Mouse (Mus musculus): ENCODE measurements around the gene Zmym6.
"Not testable (repeated sequence)": the region's sequence is repeated elsewhere in the genome, so short reads cannot be mapped to it uniquely, and the experiment has no call there.

Gene Zmym6

GRCm38 (mm10) chr4:127076875-127077548 lies at the start of gene Zmym6:
Zmym6 (plus strand) TSS chr4:127077383.
- DNase-seq (ENCODE audit: low spot score), result peak; percentile 96

GRCm38 (mm10) chr4:127037158-127037557 lies 40.0 kb upstream of the Zmym6 start:
- peak; percentile 64 for DNase-seq (ENCODE audit: low spot score)

GRCm38 (mm10) chr4:127037908-127038827 lies 39.0 kb upstream of the Zmym6 start:
- DNase-seq (ENCODE audit: low spot score), result no peak

GRCm38 (mm10) chr4:127038828-127039349 lies 38.3 kb upstream of the Zmym6 start:
- DNase-seq (ENCODE audit: low spot score), result no peak

GRCm38 (mm10) chr4:127039871-127040483 lies 37.2 kb upstream of the Zmym6 start:
- no peak for DNase-seq (ENCODE audit: low spot score)

- DNase-seq (ENCODE audit: low spot score), result no peak
Measured at GRCm38 (mm10) chr4:127043540-127043939, 33.6 kb upstream of the Zmym6 start.

GRCm38 (mm10) chr4:127051121-127051520 lies 26.1 kb upstream of the Zmym6 start:
- DNase-seq (ENCODE audit: low spot score), result no peak

- no peak for DNase-seq (ENCODE audit: low spot score)
Measured at GRCm38 (mm10) chr4:127053071-127053470, 24.1 kb upstream of the Zmym6 start.

- no peak for DNase-seq (ENCODE audit: low spot score)
Measured at GRCm38 (mm10) chr4:127054522-127055198, 22.5 kb upstream of the Zmym6 start.

GRCm38 (mm10) chr4:127060585-127061290 lies 16.4 kb upstream of the Zmym6 start, which contains the start of gene Zmym1:
Zmym1 (minus strand) TSS chr4:127061152.
- DNase-seq (ENCODE audit: low spot score), result peak; percentile 89

GRCm38 (mm10) chr4:127064051-127064450 lies 13.1 kb upstream of the Zmym6 start:
- no peak for DNase-seq (ENCODE audit: low spot score)

GRCm38 (mm10) chr4:127074915-127075314 lies 2.3 kb upstream of the Zmym6 start:
- no peak for DNase-seq (ENCODE audit: low spot score)

GRCm38 (mm10) chr4:127080806-127081205 lies 3.6 kb downstream of the Zmym6 start:
- no peak for DNase-seq (ENCODE audit: low spot score)

- no peak for DNase-seq (ENCODE audit: low spot score)
Measured at GRCm38 (mm10) chr4:127083131-127083530, 5.9 kb downstream of the Zmym6 start.

GRCm38 (mm10) chr4:127085761-127086160 lies 8.6 kb downstream of the Zmym6 start:
- no peak for DNase-seq (ENCODE audit: low spot score)

GRCm38 (mm10) chr4:127091188-127091587 lies 14.0 kb downstream of the Zmym6 start:
- DNase-seq (ENCODE audit: low spot score), result no peak

GRCm38 (mm10) chr4:127095090-127095489 lies 17.9 kb downstream of the Zmym6 start:
- DNase-seq (ENCODE audit: low spot score), result no peak

GRCm38 (mm10) chr4:127099552-127099951 lies 22.4 kb downstream of the Zmym6 start:
- DNase-seq (ENCODE audit: low spot score), result not testable (repeated sequence)

- DNase-seq (ENCODE audit: low spot score), result no peak
Measured at GRCm38 (mm10) chr4:127107566-127107965, 30.4 kb downstream of the Zmym6 start.

- DNase-seq (ENCODE audit: low spot score), result no peak
Measured at GRCm38 (mm10) chr4:127110570-127110969, 33.4 kb downstream of the Zmym6 start.

GRCm38 (mm10) chr4:127123391-127123790 lies 46.2 kb downstream of the Zmym6 start, which contains the start of gene Tmem35b:
Tmem35b (plus strand) TSS chr4:127123691.
- no peak for DNase-seq (ENCODE audit: low spot score)

All from yolk sac, embryonic 10.5 days (tissue).